Mouse (Mus musculus): ENCODE data around the gene Mycbpap. TPM values are rescaled to one million over a fixed set of nuclear protein-coding genes. Genes with fewer than 3 reads are reported as not detected.

The Mycbpap gene
- total RNA-seq, 2 experiments from 2014 or later = 2.1 to 3.7 TPM

- DNase-seq (ENCODE audit: low spot score in 2 of 2) = peak; percentile 63 to 66
These were observed 66.8 kb downstream of the Mycbpap start for GRCm38 (mm10) chr11:94454756-94455155.

Other genes with a start within 250 kb of the Mycbpap start
- not detected for gene Gm21885, start 239.9 kb downstream of the Mycbpap start, total RNA-seq (2021)
- 100 to 1,000 TPM; 110 to 118 TPM for gene Luc7l3, start 199.8 kb downstream of the Mycbpap start, total RNA-seq (2021)
- gene Ankrd40, start 193.7 kb downstream of the Mycbpap start, total RNA-seq (2021) = 100 to 1,000 TPM; 116 to 121 TPM
- gene Abcc3, start 128.7 kb downstream of the Mycbpap start, total RNA-seq (2021) = 1 to 10 TPM; 1.4 to 2.4 TPM
- 10 to 100 TPM; 53.2 to 59.2 TPM for gene Cacna1g, start 47.5 kb downstream of the Mycbpap start, total RNA-seq (2021)
- gene Spata20, start 35.6 kb downstream of the Mycbpap start, total RNA-seq (2021) = under 1 TPM in 1 of 2 experiments, not detected in 1; 0.79 TPM
- gene Epn3, start 21.8 kb downstream of the Mycbpap start, total RNA-seq (2021) = 1 to 10 TPM; 2.1 to 2.2 TPM
- 1 to 10 TPM; 8.9 to 9.7 TPM for gene Rsad1, start 27.5 kb upstream of the Mycbpap start, total RNA-seq (2021)
- under 1 TPM; 0.30 to 0.58 TPM for gene Chad, start 43.3 kb upstream of the Mycbpap start, total RNA-seq (2021)
- gene Acsf2, start 80.1 kb upstream of the Mycbpap start, total RNA-seq (2021) = 10 to 100 TPM; 17.2 to 19.2 TPM
- gene Lrrc59, start 108.0 kb upstream of the Mycbpap start, total RNA-seq (2021) = 10 to 100 TPM; 78.3 to 87.0 TPM
- 10 to 100 TPM; 74.4 to 79.3 TPM for gene Mrpl27, start 132.0 kb upstream of the Mycbpap start, total RNA-seq (2021)
- under 1 TPM in 1 of 2 experiments, not detected in 1; 0.25 TPM for gene Eme1, start 132.2 kb upstream of the Mycbpap start, total RNA-seq (2021)
- 10 to 100 TPM; 22.8 to 24.6 TPM for gene Xylt2, start 155.8 kb upstream of the Mycbpap start, total RNA-seq (2021)
- gene Gm11541, start 182.8 kb upstream of the Mycbpap start, total RNA-seq (2021) = not detected
- under 1 TPM in 1 of 2 experiments, not detected in 1; 0.37 TPM for gene Cdc34b, start 220.0 kb upstream of the Mycbpap start, total RNA-seq (2021)

All from layer of hippocampus, adult 18-20 months (tissue).